Mouse (Mus musculus) lung, embryonic 14.5 days (tissue): ENCODE results near the gene Anln. TPM values are rescaled to one million over a fixed set of nuclear protein-coding genes. Genes with fewer than 3 reads are reported as not detected.
A peak's percentile ranks its signal among the peaks of the same experiment; 100 is the strongest.
"Not testable (repeated sequence)": the region's sequence is repeated elsewhere in the genome, so short reads cannot be mapped to it uniquely, and the experiment has no call there.

Experiments
- ATAC-seq: fragments of 200-750 bp; cut with Nextera tagmentation; 2 replicates; pipeline ENCODE4 v1.8.0; 2017; ENCODE audit warnings: mild to moderate bottlenecking, moderate TSS enrichment, moderate library complexity; ENCODE audit not compliant: insufficient read depth
- DNase-seq: peaks from one replicate; pipeline ENCODE4 v3.0.0-alpha.2; 2015
- H3K27ac ChIP-seq: fragments of 300-500 bp; sonication (generic); 2 replicates; pipeline ENCODE4 v1.5.1; 2014; ENCODE audit warnings: low read depth, mild to moderate bottlenecking, moderate library complexity
- H3K27me3 ChIP-seq: fragments of 300-500 bp; sonication (generic); 2 replicates; pipeline ENCODE4 v1.6.1; 2014; ENCODE audit warnings: low read length, control low read depth; ENCODE audit not compliant: insufficient read depth
- H3K36me3 ChIP-seq: fragments of 300-500 bp; sonication (generic); 2 replicates; pipeline ENCODE4 v1.6.1; 2014; ENCODE audit warnings: control low read depth; ENCODE audit not compliant: insufficient read depth
- H3K4me1 ChIP-seq: fragments of 300-500 bp; sonication (generic); 2 replicates; pipeline ENCODE4 v1.6.1; 2014; ENCODE audit warnings: antibody characterized with exemption, control low read depth; ENCODE audit not compliant: insufficient read depth
- H3K4me2 ChIP-seq: fragments of 300-500 bp; sonication (generic); 2 replicates; pipeline ENCODE4 v1.6.1; 2014; ENCODE audit warnings: mild to moderate bottlenecking
- H3K4me3 ChIP-seq: fragments of 300-500 bp; sonication (generic); 2 replicates; pipeline ENCODE4 v1.5.1; 2014; ENCODE audit warnings: low read depth, low read length
- H3K9ac ChIP-seq: fragments of 300-500 bp; sonication (generic); 2 replicates; pipeline ENCODE4 v1.6.1; 2014
- H3K9me3 ChIP-seq: fragments of 300-500 bp; sonication (generic); 2 replicates; pipeline ENCODE4 v1.6.1; 2016; ENCODE audit warnings: low read depth, low read length, control low read depth
- CTCF ChIP-seq: IDR thresholded peaks from 2 replicates; pipeline ENCODE4 v1.5.1; 2016; ENCODE audit warnings: antibody characterized with exemption, low read depth
- WGBS: fragments of 180-500 bp; shearing (Covaris S2); extraction: QIAGEN DNeasy Blood & Tissue Kit; methylation state at CpG from one replicate; pipeline ENCODE4 v1.1.7; 2014; 5-methylcytosine and 5-hydroxymethylcytosine counted together
- polyA plus RNA-seq: library from polyadenylated mRNA; unstranded; fragments of >200 nt; fragmentation: Nextera tagmentation; extraction: Ambion mirVana; gene quantifications from 2 replicates; pipeline ENCODE4 v1.2.1, GENCODE M21; 2014

Anln gene
- polyA plus RNA-seq, 1 experiment from 2014 or later = 74.1 TPM

- no peak overlapping the region for H3K9ac ChIP-seq
- H3K4me1 ChIP-seq = no peaks in the 10 kb centered on the region
- ATAC-seq = no peak
- H3K4me2 ChIP-seq = no peak overlapping the region
- no peak overlapping the region for H3K4me3 ChIP-seq
- DNase-seq = no peak
- 0 out of 2 replicates have a peak, but pooled peaks cover 2% of the 10 kb centered on the region for H3K27me3 ChIP-seq
- WGBS = 37% methylated on average over 6 of the region's 6 CpGs
- H3K9me3 ChIP-seq = no peaks in the 10 kb centered on the region
- H3K27ac ChIP-seq = no peak overlapping the region
- TF ChIP-seq CTCF = no peak
- no peaks in the 10 kb centered on the region for H3K36me3 ChIP-seq
These were observed 28.6 kb upstream of the Anln start for GRCm38 (mm10) chr9:22417547-22417946.

GRCm38 (mm10) chr9:22416187-22416586 is 27.2 kb upstream of the Anln start:
- TF ChIP-seq CTCF = no peak
- 76% methylated on average over 3 of the region's 3 CpGs for WGBS
- Histone ChIP-seq H3K4me3 (no peak overlapping the region), H3K9ac (no peak overlapping the region), H3K36me3 (no peaks in the 10 kb centered on the region), H3K9me3 (no peaks in the 10 kb centered on the region), H3K4me1 (no peaks in the 10 kb centered on the region), H3K27ac (no peak overlapping the region), H3K4me2 (no peak overlapping the region), H3K27me3 (0 out of 2 replicates have a peak, but pooled peaks cover 2% of the 10 kb centered on the region)
- DNase-seq (no peak), ATAC-seq (no peak)

GRCm38 (mm10) chr9:22411002-22411857 is 22.2 kb upstream of the Anln start, which contains the start of gene 9530077C05Rik:
Gene 9530077C05Rik (plus strand): TSS chr9:22411513.
- TF ChIP-seq CTCF = peak; percentile 97
- Histone ChIP-seq H3K4me2 (peak within 1 kb of the TSS; percentile 82), H3K36me3 (no peaks in the 10 kb centered on the region), H3K9ac (peak within 1 kb of the TSS; percentile 62), H3K27ac (no peak within 1 kb of the TSS), H3K27me3 (no peaks in the 10 kb centered on the region), H3K9me3 (no peaks in the 10 kb centered on the region), H3K4me3 (peak within 1 kb of the TSS; percentile 52), H3K4me1 (no peaks in the 10 kb centered on the region)
- DNase-seq = peak; percentile 98
- WGBS = under 1% methylated on average over 43 of the region's 43 CpGs
- peak; percentile 99 for ATAC-seq

GRCm38 (mm10) chr9:22409501-22409900 is 20.5 kb upstream of the Anln start:
- no peak for DNase-seq
- no peak for ATAC-seq
- Histone ChIP-seq H3K27ac (no peak overlapping the region), H3K4me3 (no peak overlapping the region), H3K36me3 (no peaks in the 10 kb centered on the region), H3K9me3 (no peaks in the 10 kb centered on the region), H3K27me3 (no peaks in the 10 kb centered on the region), H3K4me1 (no peaks in the 10 kb centered on the region), H3K9ac (no peak overlapping the region), H3K4me2 (no peak overlapping the region)
- 64% methylated on average over 7 of the region's 7 CpGs for WGBS
- no peak for TF ChIP-seq CTCF

GRCm38 (mm10) chr9:22408344-22408743 is 19.4 kb upstream of the Anln start:
- not testable (repeated sequence) for H3K27me3 ChIP-seq, H3K9ac ChIP-seq, H3K4me2 ChIP-seq, H3K4me1 ChIP-seq, H3K36me3 ChIP-seq, ATAC-seq, H3K4me3 ChIP-seq, H3K9me3 ChIP-seq, H3K27ac ChIP-seq
- WGBS = 16% methylated on average over 4 of the region's 4 CpGs
- TF ChIP-seq CTCF = peak; percentile 43
- DNase-seq = peak; percentile 70

GRCm38 (mm10) chr9:22407633-22408032 is 18.6 kb upstream of the Anln start:
- H3K27me3 ChIP-seq, DNase-seq, H3K4me2 ChIP-seq, H3K4me1 ChIP-seq, H3K9me3 ChIP-seq, ATAC-seq, H3K9ac ChIP-seq, H3K4me3 ChIP-seq, H3K27ac ChIP-seq, H3K36me3 ChIP-seq: not testable (repeated sequence)
- WGBS = 78% methylated on average over 3 of the region's 4 CpGs

- 44% methylated on average over 3 of the region's 3 CpGs for WGBS
- ATAC-seq (peak; percentile 65; the same call in 1 of the 2 replicates), DNase-seq (peak; percentile 69)
- no peak overlapping the region for H3K4me3 ChIP-seq
- H3K9me3 ChIP-seq = no peaks in the 10 kb centered on the region
- peak overlapping the region; percentile 70 for H3K27ac ChIP-seq
- no peaks in the 10 kb centered on the region for H3K27me3 ChIP-seq
- no peak overlapping the region for H3K9ac ChIP-seq
- H3K4me1 ChIP-seq = no peaks in the 10 kb centered on the region
- no peak for TF ChIP-seq CTCF
- H3K36me3 ChIP-seq = no peaks in the 10 kb centered on the region
- no peak overlapping the region; the same call in 1 of the 2 replicates for H3K4me2 ChIP-seq
These were observed 16.4 kb upstream of the Anln start for GRCm38 (mm10) chr9:22405414-22405813.

- WGBS = 64% methylated on average over 2 of the region's 2 CpGs
- H3K27me3 ChIP-seq, H3K4me1 ChIP-seq, ATAC-seq, H3K9ac ChIP-seq, H3K4me3 ChIP-seq, H3K4me2 ChIP-seq, H3K36me3 ChIP-seq, DNase-seq, H3K9me3 ChIP-seq, H3K27ac ChIP-seq: not testable (repeated sequence)
These were observed 14.5 kb upstream of the Anln start for GRCm38 (mm10) chr9:22403501-22403900.
